Mouse (Mus musculus) induced T-regulatory cell, adult 2 months (primary cell): ENCODE results near the gene Hsp90ab1.
A peak's percentile ranks its signal among the peaks of the same experiment; 100 is the strongest.

Experiments
- DNase-seq: peaks from one replicate; pipeline ENCODE4 v3.0.0-alpha.2; 2012; ENCODE audit warnings: low read depth

The Hsp90ab1 gene

DNA sequence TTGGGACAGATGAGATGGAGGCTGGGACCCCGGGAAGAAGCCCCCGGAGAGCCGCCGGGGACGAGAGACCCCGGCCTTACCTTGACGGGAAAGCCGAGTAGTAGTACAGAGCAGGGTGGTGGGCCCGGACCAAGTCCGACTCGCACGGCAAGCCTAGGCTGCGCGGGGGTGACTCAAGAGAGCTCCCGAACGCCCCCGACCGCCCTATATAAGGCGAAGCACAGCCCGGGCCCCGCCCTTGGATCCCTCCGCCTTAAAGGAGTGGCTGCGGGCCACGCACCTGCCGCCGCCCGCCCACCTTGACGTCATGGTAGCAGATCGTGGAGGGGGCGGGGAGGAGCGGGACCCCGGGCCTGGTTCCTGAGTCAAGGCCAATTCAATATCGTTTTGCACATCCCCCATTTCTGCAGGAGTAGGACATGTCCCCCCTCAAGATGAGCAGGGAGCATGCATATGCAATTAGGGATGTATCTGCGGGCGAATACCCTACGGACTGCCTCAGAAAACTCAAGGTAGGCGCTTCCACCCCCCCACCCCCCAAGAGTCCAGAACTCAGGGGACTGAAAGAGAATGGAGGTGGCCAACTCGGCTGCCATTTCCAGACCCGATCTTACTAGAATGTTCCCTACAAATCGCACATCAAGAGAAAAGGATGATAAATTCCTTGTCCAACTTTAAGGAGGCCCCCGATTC lies at the start of gene Hsp90ab1:
TSS of gene Hsp90ab1 (minus strand) at position 185 of the 693 bp plus-strand sequence.
- peak; percentile 99 for DNase-seq

DNA sequence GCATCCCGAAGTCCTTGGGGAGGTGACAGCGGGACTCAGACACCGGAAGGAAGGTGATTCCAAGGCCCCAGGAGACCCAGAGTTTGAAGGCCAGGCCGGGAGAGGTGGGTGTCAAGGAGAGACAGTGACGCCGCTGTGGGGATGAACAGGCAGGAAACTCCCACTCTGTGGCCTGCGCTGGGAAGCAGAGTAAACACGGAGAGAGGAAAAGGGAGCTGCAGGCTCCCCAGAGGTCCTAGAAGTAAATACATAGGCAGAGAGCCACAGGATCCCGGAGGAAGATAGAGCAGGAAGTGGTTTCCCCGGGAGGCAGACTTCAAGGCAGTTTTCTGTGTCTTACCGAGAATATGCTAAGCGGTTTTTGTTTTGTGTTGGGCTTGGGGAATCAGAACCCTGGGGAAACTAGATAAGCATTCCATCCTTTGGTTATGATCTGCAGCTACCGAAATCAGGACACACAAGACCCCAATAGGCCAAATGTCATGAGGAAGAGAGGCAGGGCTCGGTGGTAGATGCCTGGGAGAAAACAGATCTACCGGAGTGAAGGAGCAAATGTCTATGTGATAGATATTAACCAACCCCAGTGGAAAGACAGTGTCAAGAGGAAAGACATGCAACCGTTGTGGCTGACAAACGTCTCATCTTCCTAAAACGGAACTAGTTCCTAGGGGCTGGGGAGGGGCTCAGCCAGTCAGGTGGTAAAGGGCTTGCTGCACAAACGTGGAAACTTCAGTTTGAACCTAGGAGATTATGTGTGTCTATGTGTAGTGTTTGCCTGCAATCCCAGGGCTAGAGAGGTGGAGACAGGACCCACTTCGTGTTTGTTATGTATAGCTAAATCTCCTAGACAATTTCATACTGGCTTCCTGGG lies 46.5 kb upstream of the Hsp90ab1 start:
- peak; percentile 64 for DNase-seq

DNA sequence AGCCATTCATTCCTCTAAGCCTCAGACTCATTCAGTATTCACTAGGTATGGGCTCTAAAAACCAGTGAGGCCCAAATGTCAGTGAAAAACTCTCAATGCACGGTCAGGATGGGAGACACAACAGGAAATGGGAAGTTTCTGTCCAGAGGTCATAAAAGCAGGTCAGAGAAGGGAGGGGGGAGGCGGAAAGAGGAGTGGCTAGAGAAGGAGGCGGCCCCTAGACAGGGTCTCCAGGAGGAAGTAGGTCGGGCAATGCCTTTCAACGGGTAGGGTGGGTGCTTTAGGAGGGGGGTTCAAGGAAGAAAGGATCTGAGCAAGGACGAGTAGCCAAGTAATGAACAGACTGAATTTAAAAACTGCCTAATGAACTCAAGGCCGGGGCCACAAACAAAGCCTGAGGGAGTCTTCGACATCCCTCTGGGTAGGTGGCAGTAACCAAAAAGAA lies 45.9 kb upstream of the Hsp90ab1 start:
- peak; percentile 53 for DNase-seq

DNA sequence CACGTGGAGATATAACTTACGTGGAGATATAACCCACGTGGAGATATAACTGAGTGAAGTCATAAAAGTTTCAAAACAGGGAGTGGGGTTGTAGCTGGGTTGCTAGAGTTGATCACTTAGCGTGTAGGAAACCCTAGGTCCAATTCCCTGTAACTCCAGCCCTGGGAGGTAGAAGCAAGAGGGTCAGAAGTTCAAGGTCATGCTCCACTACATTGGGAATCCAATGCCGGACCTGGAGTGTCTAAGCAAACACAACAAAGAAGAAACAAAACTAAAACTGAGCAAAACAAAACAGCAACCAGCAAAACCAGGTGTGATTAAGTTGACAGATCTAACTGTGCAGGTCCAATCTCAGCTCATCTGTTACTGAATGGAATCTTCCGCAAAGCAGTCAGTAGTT lies 44.6 kb upstream of the Hsp90ab1 start:
- no peak for DNase-seq

- DNase-seq = no peak
Measured at GRCm38 (mm10) chr17:45616679-45617078, 43.6 kb upstream of the Hsp90ab1 start.

DNA sequence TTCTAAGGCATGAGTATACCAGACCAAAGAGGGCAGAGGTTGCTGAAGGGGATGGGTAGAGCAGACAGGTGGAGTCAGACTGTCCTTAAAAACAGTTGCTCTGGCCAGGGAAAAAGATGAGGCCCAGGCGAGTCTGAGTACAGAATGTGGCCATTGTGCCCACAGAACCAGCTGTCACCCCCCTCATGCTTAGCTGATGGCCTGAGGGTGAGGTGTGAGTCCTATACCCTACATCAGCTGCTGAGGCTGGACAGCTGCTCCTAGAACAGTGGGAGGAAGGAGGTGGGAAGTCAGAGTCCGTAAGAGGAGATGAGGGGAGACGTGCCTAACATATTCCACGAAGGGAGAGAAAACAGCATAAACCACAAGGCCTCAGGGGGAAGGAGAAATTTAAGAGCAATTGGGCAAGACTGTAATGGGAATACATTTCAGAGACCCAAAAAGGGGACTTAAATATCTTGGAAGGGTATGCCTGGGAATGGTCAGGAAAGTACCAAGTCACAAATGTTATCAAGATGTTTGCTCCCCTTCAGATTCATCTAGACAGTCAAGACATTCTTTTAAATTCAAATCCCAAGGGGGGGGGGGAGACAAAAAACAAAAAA lies 43.1 kb upstream of the Hsp90ab1 start:
- DNase-seq = no peak

DNA sequence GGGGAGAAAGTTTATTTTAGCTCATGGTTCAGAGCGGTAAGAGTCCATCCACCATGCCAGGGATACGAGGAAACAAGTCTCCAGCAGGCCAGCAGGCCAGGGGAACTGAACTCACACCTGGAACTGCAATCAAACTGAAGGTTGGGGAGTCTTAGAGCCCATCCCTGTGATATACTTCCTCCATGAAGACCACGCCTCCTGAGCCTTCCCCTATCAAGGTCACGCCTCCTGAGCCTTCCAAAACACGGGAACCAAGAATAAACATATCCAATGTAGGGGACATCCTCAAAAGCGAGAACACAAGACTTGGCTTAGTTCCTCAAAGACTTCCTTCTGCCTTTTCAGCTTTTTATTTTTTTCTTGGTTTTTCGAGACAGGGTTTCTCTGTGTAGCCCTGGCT lies 39.9 kb upstream of the Hsp90ab1 start:
- DNase-seq = no peak

GRCm38 (mm10) chr17:45612008-45612407 lies 38.9 kb upstream of the Hsp90ab1 start:
- DNase-seq = no peak

- no peak for DNase-seq
Measured at GRCm38 (mm10) chr17:45610144-45610866, 37.2 kb upstream of the Hsp90ab1 start.

DNA sequence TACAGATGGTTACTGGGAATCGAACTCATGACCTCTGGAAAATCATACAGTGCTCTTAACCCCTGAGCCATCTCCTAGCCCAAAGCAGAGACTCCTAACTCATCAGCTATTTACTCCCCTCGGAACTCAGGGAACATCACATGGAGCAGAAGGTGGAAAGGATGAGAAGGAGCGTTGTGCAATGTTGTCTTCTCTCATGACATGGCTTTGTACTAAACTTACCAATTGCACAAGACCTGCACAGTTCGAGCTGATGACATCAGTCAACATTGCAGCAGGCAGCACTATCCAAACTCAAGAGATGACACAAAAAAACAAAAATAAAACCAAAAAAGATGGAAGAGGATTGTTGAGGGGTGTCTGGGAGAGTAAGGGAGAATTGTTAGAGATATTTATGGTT lies 35.3 kb upstream of the Hsp90ab1 start:
- DNase-seq = no peak

DNA sequence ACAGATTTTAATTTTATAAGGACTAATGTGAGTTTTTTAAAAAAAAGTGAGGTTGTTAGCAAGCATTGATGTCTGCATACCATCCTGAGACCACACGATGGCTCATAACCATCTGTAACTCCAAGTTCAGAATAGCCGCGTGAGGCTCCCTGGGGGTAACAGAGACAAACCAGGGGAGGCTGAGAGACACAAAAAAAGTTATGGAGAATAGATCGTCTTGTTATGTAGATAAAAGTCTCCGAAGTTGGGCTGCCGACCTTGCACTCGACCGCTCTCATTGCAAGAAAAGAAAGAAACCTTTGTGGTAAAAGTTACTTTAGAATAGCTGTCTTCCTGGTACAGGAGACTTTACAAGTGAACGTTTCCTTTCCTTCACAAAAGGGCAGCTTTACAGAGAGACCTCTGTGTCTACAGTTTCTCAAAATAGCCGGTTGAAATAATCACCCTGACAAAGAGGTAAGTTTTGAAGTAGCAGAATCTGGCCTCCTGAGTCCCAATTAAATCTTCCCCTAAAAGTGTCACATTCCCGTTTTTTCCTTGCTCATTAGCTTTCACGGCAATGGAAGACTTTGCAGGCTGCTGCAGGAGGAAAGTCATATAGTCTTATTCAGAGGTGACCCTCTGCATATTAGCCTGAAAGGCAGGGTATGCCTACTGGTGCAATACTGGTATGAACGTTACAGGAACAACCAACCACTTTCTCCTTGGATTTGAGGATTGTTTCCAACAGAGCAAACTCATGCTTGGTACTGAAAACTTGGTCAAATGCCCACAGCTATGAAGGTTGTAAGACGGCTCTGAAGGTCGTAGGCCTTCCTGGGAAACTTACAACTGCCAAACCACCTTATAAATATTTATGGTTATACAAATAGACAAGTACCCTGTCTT lies 34.2 kb upstream of the Hsp90ab1 start:
- DNase-seq = no peak

GRCm38 (mm10) chr17:45602984-45603383 lies 29.9 kb upstream of the Hsp90ab1 start:
- no peak for DNase-seq

DNA sequence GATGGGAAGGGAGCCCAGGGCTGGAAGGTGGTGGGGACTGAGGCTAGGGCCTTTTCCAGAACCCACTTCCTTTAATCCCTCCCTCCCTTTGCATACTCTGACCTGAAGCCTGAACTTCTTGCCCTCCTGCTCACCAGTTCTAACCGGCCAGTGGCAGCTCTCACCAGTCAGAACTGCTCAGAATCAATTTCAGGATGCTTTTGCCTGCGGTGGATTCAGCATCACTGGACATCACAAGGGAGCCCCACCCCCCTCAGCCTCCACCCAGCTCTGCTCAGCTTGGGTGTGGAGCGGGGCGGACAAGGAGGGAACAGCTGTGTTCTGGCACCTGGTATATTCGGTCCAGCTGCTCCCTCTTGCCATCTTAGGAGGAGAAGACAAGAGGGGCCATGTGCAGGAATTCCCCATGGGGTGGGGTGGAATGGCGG lies 28.8 kb upstream of the Hsp90ab1 start, which contains the start of gene Mymx:
TSS of gene Mymx (minus strand) at position 226 of the 428 bp plus-strand sequence.
- no peak for DNase-seq

GRCm38 (mm10) chr17:45601325-45601724 lies 28.3 kb upstream of the Hsp90ab1 start:
- no peak for DNase-seq

DNA sequence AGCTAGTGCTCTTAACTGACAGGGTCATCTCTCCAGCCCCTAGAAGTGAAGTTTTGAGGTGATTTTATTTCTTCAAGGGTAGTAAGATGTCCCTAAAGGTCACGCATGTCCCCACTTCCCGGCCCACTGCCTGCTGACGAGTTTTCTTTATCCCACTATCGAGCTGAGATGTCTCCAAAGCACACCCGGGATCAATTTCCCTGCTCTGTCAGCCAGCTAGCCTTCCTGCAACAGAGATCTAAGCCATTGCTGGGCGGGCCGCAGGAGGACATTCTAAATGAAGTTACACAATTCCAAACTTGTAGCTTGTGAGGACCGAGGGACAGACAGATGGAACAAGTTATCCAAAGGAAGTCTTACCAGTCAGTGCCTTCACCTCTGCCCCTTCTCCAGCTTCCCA lies 27.2 kb upstream of the Hsp90ab1 start:
- no peak for DNase-seq

DNA sequence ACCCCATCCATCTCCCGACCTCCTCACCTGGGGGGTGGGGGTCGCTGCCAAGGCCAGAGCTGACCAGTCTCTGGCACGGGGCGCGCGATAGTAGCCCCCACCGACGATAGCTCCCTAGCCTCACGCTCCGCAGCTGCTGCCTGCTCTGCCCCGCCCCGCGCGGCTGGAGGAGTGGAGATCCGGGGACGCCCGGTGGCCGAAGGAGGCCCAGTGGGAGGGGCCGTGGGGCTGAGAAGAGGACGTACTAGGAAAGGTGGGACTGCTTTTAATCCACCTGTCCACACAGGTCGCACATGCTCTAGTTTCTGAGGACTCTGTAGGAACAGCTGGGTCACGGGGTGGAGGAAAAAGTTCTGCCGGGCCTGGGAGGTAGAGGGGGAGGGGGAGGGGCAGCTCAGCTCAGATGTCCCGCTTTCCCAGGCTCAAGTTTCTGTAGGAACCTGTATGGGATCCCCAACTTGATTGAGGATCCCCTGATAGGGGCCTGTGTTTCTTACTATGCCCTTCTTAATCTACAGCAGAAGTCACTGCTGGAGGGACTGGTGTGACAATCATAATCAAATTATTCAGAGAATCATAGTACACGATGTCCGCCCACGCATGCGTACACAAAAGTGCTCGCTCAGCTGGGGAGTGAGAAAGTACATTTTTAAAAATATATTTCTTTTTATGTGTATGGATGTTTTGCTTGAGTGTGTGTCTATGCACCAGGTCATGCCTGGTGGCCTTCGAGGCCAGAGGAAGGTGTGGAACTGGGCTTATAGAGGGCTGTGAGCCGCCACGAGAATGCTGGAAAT lies 26.6 kb upstream of the Hsp90ab1 start, which contains the start of gene Slc29a1:
TSS of gene Slc29a1 (minus strand) at position 161 of the 797 bp plus-strand sequence.
- DNase-seq = peak; percentile 28

GRCm38 (mm10) chr17:45598891-45599290 lies 25.8 kb upstream of the Hsp90ab1 start:
- no peak for DNase-seq

DNA sequence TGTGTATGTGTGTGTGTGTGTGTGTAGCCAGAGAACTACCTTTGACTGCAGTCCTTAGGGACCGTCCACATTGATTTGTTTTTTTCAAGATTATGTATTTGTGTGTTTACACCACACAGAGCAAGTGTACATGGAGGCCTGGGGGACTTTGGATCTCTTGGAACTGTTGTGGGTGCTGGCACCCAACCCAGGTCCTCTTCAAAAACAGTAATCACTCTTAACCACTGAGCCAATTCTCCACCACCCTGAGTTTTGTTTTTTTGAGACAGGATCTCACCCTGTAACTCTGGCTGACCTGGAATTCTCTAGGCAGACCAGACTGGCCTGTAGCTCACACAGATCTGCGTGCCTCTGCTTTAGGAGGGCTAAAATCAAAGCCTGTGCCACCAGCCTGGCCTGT lies 25.3 kb upstream of the Hsp90ab1 start:
- no peak for DNase-seq

DNA sequence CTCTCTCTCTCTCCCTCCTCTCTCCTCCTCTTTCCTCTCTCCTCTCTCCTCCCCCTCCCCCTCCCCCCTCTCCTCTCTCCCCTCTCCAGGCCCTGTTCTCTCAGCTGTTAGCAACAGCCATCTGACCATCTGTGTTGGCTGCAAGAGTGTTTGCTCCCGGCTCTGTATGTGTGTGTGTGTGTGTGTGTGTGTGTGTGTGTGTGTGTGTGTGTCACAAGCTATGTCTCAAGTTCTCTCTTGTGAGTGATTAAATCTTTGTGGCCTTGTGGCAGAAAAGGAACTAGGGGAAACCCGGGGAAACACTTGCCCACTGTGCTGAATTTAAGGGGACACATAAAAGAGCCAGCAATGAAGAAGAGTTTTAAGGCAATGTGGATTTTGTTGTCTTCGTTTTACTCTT lies 24.7 kb upstream of the Hsp90ab1 start:
- peak; percentile 43 for DNase-seq
